Mouse (Mus musculus): Measurements from ENCODE around the gene Evi5l.

The Evi5l gene

DNA sequence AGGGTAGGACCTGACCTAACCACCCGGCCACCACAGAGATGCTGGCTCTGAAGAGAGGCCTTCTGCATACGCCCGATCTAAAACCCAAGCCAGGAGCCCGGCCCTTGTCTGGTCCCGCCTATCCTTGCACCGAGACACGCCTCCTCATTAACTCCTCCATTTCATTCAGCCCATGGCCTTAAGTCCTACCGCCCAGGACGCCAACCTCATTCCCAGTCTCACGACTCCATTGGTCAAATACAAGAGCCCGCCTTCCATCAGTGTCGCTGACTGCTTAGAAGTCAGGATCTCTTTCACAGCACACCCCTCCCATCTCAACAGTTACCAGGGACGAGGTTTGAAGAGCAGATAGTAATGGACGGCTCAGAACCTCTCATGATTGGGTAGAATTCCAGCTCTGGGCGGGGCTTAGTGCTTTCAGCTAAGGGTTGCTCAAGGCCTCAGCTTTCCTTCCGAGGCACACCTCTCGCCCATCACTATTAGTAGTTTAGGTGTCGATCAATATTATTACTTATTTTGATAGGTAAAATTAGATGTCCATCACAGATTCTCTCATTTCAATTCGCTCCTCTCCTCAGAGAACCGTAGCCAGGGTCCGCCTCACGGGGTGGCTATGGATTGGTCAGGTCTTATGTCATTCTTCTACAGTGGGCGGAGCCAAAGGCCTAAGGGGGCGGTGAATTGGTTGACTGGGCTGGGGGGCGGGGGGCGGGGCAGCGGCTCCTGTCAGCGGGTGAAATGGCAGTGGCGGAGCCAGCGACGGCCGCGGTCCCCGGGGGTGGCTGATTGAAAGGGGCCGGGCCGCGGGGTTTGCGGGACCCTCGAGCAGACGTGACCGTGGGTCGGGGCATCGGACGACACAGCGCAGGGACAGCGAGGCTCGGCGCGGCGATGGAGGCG, at the start of gene Evi5l:
Gene Evi5l (plus strand): TSS at position 716 of the 900 bp plus-strand sequence.
- DNase-seq: peak; percentile 97

- DNase-seq: no peak
These were observed 32.6 kb upstream of the Evi5l start, which contains the start of gene Cd209g for GRCm38 (mm10) chr8:4133798-4134197. Gene Cd209g (plus strand): TSS chr8:4134098.

DNA sequence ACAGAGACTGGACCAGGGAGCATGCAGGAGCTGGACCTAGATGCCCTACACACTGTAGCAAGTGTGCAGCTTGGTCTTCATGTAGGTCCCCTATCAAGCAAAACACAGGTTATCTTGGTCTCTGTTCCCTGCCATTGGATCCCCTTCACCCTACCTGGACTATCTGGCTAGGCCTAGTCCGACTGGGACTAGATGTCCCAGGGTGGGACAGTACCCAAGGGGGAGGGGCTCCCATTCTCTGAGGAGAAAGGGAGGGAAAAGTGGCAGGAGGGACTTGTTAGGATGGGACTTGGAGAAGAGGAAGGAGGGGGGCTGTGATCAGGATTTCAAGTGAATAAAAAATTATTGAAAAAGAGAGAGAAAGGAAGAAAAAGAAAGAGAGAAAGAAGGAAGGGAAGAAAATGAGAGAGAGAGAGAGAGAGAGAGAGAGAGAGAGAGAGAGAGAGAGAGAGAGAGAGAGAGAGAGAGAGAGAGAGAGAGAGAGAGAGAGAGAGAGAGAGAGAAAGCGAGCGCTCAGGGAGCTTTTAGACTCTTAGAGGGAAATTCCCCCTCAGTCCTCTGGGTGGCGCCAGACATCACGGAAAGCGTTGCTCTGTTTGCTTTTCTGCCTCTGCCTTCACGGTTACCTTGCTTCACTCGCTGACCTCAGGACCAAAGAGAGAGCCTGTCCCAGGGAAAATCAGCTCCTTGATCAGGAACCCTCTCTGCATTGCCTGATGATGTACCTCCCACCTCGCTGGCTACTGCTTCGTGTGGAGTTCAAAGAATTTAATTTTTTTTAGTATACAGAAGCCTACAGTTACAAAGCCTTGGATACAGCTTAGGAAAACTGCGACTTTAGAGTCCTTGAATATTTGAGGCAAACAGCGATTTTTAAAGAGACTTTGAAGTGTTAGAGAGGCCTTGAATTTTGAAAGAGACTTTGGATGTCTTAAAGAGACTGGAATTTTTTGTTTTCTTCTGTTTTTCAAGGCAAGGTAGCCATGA, 26.4 kb upstream of the Evi5l start:
- DNase-seq: peak; percentile 68

GRCm38 (mm10) chr8:4141721-4142120, 24.6 kb upstream of the Evi5l start:
- DNase-seq: no peak

DNA sequence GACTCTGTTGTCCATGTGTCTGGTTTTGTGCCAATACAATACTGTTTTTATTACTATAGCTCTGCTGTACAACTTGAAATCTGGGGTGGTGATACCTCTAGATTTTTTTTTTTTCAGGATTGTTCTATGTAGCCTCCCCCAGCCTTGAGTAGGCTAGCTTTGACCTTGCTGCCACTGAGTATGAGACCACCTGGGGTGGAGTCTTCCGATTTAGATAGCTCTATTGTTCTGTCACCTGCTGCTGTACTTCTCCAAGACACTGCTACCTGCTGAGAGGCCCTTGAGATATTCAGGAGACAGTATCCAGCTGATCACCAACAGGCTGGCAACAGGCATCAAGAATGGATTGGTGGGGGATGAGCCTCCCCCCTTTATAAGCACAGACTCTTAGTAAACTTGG, 19.1 kb upstream of the Evi5l start:
- DNase-seq: no peak

GRCm38 (mm10) chr8:4154878-4155277, 11.5 kb upstream of the Evi5l start:
- DNase-seq: no peak

DNA sequence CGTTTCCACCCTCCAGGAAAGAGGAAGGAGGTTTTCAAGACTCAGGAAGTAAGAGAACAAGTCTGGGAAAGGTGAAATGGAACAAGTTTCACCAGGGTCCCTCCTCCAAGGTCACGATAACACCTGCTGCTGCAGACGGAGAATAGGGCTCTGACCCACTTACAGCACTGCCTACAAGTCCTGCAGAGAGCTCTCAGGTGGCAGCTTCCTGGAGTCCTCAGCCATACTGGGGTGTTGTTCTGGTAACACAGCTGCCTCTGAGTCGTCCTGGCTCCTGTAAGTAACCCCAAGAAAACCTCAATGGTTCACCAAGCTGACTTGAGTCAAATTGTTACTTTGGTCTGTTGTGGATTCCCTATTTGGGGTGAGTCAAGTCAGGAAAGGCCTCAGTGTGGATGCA, 3.6 kb upstream of the Evi5l start:
- no peak for DNase-seq

- DNase-seq: no peak
These were observed 1.1 kb upstream of the Evi5l start for GRCm38 (mm10) chr8:4165176-4165851.

DNA sequence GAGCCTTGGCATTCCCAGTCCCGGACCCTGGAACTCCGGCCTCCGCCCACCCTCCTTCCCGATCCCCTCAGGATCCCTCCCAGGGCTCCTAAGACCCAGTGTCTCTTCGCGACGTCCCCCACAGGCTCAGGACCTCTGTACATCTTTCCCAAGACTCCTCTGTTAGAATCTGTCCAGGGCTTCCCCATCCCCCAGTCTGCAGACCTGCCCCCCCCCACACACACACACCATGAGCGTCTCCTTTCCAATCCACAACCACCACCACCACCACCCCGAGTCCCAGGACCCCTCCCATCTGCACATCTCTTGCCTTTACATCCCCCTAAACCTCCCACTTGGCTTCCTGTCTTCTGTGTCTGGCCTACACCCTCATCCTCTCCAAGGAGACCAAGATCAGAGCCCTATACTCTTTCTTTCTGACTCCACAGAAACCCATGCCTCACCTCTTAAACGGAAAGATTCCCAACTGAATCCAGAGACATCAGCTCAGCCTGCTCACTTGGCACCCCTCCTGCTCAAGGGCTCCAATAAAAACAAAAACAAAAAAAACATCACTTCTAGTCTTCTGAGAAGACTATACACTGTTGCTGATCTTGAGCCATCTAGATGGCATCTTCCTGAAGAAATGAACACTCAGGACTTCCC, 636 bp downstream of the Evi5l start:
- no peak for DNase-seq

- no peak for DNase-seq
These were observed 1.6 kb downstream of the Evi5l start for GRCm38 (mm10) chr8:4167918-4168317.

DNA sequence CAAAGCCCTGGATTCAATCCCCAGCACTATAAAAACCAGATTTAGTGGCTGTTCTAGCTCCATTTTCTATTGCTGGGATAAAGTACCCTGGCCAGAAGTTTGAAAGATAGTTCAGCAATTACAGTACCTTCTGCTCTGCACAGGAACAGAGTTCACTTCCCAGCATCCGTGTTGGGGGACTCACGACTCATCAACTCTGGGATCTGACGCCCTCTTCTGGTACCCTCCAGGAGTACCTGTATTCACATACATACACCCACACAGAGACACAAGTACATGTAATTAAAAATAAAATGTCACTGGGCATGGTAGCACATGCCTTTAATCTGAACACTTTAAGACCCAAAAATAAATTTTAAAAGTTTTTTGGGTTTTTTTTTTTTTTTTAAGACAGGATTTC, 6.1 kb downstream of the Evi5l start:
- DNase-seq: no peak

DNA sequence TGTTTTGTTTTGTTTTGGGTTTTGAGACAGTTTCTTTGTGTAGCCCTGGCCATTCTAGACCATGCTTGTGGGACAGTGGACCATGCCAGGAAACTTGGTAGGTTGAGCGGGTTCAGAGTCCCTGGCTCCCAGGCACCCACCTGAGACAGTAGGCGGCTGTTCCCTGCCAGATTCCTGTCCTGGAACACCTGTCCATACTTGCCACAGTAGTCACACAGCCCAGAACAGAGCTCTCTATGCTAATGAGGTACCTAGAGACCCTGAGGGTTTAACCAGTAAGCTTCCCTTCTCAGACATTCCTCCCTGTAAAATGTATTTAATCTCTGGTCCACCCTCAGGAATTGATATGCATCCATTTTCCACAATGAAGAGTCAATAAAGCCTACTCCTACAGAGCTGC, 7.7 kb downstream of the Evi5l start:
- DNase-seq: no peak

- no peak for DNase-seq
These were observed 17.0 kb downstream of the Evi5l start for GRCm38 (mm10) chr8:4183409-4183808.

- no peak for DNase-seq
These were observed 19.8 kb downstream of the Evi5l start for GRCm38 (mm10) chr8:4186151-4186550.

DNA sequence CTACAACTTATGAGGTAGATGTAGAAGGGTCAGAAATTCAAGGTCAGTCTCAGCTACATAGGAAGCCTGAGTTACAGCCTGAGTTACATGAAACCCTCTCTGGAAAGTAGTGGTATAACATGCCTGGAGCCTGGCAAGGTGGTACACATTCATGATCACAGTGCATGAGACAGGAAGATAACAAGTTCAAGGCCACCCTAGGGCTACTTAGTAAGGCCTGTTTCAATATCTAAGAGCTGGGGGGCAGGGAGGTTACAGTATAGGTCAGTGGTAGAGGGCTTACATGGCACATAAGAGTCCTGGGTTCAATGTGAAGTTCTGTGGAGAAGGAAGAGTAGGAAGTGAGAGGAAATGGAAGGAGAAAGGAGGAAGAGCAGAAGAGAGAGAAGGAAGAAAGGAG, 22.2 kb downstream of the Evi5l start:
- DNase-seq: no peak

- no peak for DNase-seq
These were observed 22.8 kb downstream of the Evi5l start for GRCm38 (mm10) chr8:4189031-4189722.

GRCm38 (mm10) chr8:4192305-4192704, 25.9 kb downstream of the Evi5l start:
- no peak for DNase-seq

DNA sequence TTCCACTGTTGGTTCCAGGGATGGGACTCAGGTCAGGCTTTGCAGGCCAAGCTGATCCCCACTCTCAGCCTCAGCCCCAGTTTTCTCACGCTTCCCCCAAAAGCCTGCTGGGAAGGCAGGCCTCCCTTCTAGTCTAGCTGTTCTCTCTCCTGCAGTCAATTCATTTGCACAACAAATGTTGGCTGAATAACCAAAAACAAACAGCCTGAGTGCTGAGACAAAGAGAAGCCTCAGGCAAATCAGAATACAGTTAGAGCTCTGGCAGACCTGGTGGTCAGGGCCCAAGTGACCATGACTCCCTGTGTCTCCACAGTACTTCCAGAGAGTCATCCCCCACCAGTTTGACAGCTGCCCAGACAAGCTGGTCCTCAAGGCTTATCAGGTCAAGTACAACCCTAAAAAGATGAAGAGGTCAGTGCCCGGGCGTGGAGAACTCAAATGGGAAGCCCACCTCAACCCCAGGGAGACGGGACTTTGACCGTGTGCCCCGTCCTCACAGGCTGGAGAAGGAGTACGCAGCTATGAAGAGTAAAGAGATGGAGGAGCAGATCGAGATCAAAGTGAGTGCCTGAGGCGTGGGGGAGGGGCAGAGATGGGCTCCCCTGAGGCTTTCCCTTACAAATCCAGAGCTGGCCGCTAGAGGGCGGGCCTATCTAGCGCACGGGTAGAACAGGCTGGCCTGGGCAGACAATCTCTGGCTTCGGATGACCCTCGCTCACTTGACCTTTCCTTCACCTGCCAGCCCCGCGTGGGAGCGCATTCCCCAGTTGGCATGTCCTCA, 26.6 kb downstream of the Evi5l start:
- peak; percentile 81 for DNase-seq

DNA sequence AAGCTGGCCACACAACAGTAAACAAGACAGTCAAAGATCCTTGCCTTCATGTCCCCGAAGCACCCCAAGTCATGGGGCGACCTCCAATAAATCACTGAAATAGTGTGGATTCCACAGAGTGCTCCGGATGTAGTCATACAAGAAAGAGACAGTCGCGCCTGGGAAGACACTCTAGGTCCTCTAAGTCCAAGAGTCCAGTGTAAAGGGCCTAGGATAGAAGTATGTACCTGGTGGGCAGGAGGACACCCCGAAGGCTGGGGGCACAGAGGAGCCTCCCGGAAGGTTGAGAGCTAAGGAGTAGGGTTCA, 27.2 kb downstream of the Evi5l start:
- no peak for DNase-seq

GRCm38 (mm10) chr8:4201321-4201720, 35.0 kb downstream of the Evi5l start:
- DNase-seq: no peak

Measured in right cerebral cortex, postnatal 25 days (tissue).